Mouse (Mus musculus) lung, adult 2 months (tissue): ENCODE data around the gene Gm5431.

Source experiments
- CTCF ChIP-seq: fragments of 200-500 bp; IDR thresholded peaks from 2 replicates; pipeline ENCODE4 v1.5.1; 2011; ENCODE audit warnings: mild to moderate bottlenecking, low read length, control low read depth; ENCODE audit not compliant: insufficient read depth
- POLR2A ChIP-seq: fragments of 200-500 bp; IDR thresholded peaks from 2 replicates; pipeline ENCODE4 v1.6.1; 2011; ENCODE audit warnings: low read depth, mild to moderate bottlenecking, control low read depth, low read length, borderline replicate concordance; ENCODE audit errors: extremely low read depth

GRCm38 (mm10) chr11:48871817-48872541 is 30.0 kb downstream of the Gm5431 start:
- no peak for TF ChIP-seq CTCF
- TF ChIP-seq POLR2A = peak; percentile 44; the same call in 1 of the 2 replicates
